Mouse (Mus musculus): ENCODE data around the gene Faap100.
"Not testable (repeated sequence)": the region's sequence is repeated elsewhere in the genome, so short reads cannot be mapped to it uniquely, and the experiment has no call there.

Faap100 gene

GRCm38 (mm10) chr11:120378611-120379540 lies at the start of gene Faap100:
Gene Faap100, minus strand, starts transcription at chr11:120378764.
- peak; percentile 78 for DNase-seq (ENCODE audit: low read depth, low spot score)

- no peak for DNase-seq (ENCODE audit: low read depth, low spot score)
Observed at GRCm38 (mm10) chr11:120426727-120427126, 48.2 kb upstream of the Faap100 start.

- DNase-seq (ENCODE audit: low read depth, low spot score), result peak; percentile 11
Observed at GRCm38 (mm10) chr11:120423569-120424295, 45.2 kb upstream of the Faap100 start.

GRCm38 (mm10) chr11:120422651-120423568 lies 44.3 kb upstream of the Faap100 start:
- no peak for DNase-seq (ENCODE audit: low read depth, low spot score)

- DNase-seq (ENCODE audit: low read depth, low spot score), result no peak
Observed at GRCm38 (mm10) chr11:120418592-120418991, 40.0 kb upstream of the Faap100 start.

GRCm38 (mm10) chr11:120417852-120418251 lies 39.3 kb upstream of the Faap100 start:
- no peak for DNase-seq (ENCODE audit: low read depth, low spot score)

GRCm38 (mm10) chr11:120413621-120414020 lies 35.1 kb upstream of the Faap100 start:
- DNase-seq (ENCODE audit: low read depth, low spot score), result not testable (repeated sequence)

GRCm38 (mm10) chr11:120406445-120406844 lies 27.9 kb upstream of the Faap100 start:
- no peak for DNase-seq (ENCODE audit: low read depth, low spot score)

- no peak for DNase-seq (ENCODE audit: low read depth, low spot score)
Observed at GRCm38 (mm10) chr11:120405867-120406266, 27.3 kb upstream of the Faap100 start.

GRCm38 (mm10) chr11:120404814-120405213 lies 26.2 kb upstream of the Faap100 start:
- no peak for DNase-seq (ENCODE audit: low read depth, low spot score)

- DNase-seq (ENCODE audit: low read depth, low spot score), result no peak
Observed at GRCm38 (mm10) chr11:120399319-120399718, 20.8 kb upstream of the Faap100 start.

- no peak for DNase-seq (ENCODE audit: low read depth, low spot score)
Observed at GRCm38 (mm10) chr11:120397602-120398001, 19.0 kb upstream of the Faap100 start.

GRCm38 (mm10) chr11:120395661-120396060 lies 17.1 kb upstream of the Faap100 start:
- no peak for DNase-seq (ENCODE audit: low read depth, low spot score)

- no peak for DNase-seq (ENCODE audit: low read depth, low spot score)
Observed at GRCm38 (mm10) chr11:120388580-120388979, 10.0 kb upstream of the Faap100 start.

- no peak for DNase-seq (ENCODE audit: low read depth, low spot score)
Observed at GRCm38 (mm10) chr11:120387157-120387556, 8.6 kb upstream of the Faap100 start.

GRCm38 (mm10) chr11:120386632-120387031 lies 8.1 kb upstream of the Faap100 start:
- DNase-seq (ENCODE audit: low read depth, low spot score), result no peak

GRCm38 (mm10) chr11:120382509-120382908 lies 3.9 kb upstream of the Faap100 start:
- DNase-seq (ENCODE audit: low read depth, low spot score), result peak; percentile 63

- DNase-seq (ENCODE audit: low read depth, low spot score), result no peak
Observed at GRCm38 (mm10) chr11:120381157-120381556, 2.6 kb upstream of the Faap100 start.

- DNase-seq (ENCODE audit: low read depth, low spot score), result no peak
Observed at GRCm38 (mm10) chr11:120380271-120380670, 1.7 kb upstream of the Faap100 start.

GRCm38 (mm10) chr11:120378031-120378610 lies 443 bp downstream of the Faap100 start:
- DNase-seq (ENCODE audit: low read depth, low spot score), result no peak

GRCm38 (mm10) chr11:120377337-120377736 lies 1.2 kb downstream of the Faap100 start:
- no peak for DNase-seq (ENCODE audit: low read depth, low spot score)
